Mouse (Mus musculus): ENCODE results near the gene Ism1. TPM values are rescaled to one million over a fixed set of nuclear protein-coding genes. Genes with fewer than 3 reads are reported as not detected.

The Ism1 gene
- polyA plus RNA-seq, 1 experiment from 2014 or later, result 0.47 TPM

Other genes with a start within 250 kb of the Ism1 start
- gene Sptlc3, start 184.3 kb upstream of the Ism1 start, polyA plus RNA-seq (2016; fragmentation: Nextera tagmentation; extraction: Ambion mirVana), result 0.13 TPM in 1 of 2 replicates, not detected in the other

Measured in heart, embryonic 12.5 days (tissue).